In the genomic region with DNA sequence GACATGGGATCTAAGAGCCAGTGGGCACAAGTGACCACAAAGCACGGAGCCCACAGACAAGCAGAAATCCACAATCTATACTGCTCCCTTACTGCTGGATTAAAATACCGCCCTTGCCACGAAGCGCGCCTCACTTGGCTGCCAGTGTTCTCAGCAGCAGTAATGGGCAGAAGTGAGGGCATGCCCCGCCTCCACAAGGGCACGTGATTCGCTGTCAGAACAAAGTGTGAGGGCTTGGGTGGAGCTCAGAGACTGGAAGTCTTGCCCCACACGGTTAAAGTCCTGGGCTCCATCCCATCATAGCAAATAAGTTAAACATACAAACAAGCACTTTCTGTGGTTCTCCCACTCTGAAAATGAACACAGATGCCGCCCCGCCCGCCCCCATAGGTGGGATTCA, we compare ENCODE assay signal across 8 mouse cellular contexts. TPM values are rescaled to one million over a fixed set of nuclear protein-coding genes. Genes with fewer than 3 reads are reported as not detected.
DNase-seq lines count a peak whose midpoint lies in the region; ATAC-seq lines count a peak whose summit lies in the region.

No protein-coding gene starts in this region.

- no peak overlapping the region for H3K27ac ChIP-seq in midbrain, embryonic 11.5 days (ENCODE audit: low read depth, low read length)
- no peak overlapping the region for H3K27ac ChIP-seq in midbrain, embryonic 13.5 days
- H3K27ac ChIP-seq in hindbrain, embryonic 14.5 days, result no peak overlapping the region
- no peak overlapping the region for H3K27ac ChIP-seq in liver, embryonic 11.5 days (ENCODE audit: low read depth, low read length)

- ATAC-seq in midbrain, embryonic 11.5 days (ENCODE audit: low FRiP score), result 0 out of 2 replicates have a peak, but pooled peaks have one; percentile 29
- ATAC-seq in midbrain, embryonic 13.5 days, result no peak
- ATAC-seq in hindbrain, embryonic 14.5 days (ENCODE audit: low FRiP score), result 0 out of 2 replicates have a peak, but pooled peaks have one; percentile 21
- peak; percentile 42 for ATAC-seq in liver, embryonic 11.5 days (replicated peaks; ENCODE audit: low FRiP score)

- H3K4me2 ChIP-seq in midbrain, embryonic 11.5 days, result no peak overlapping the region
- no peak overlapping the region for H3K4me2 ChIP-seq in midbrain, embryonic 13.5 days (replicated peaks)
- H3K4me2 ChIP-seq in hindbrain, embryonic 14.5 days (replicated peaks), result no peak overlapping the region
- peak overlapping the region; percentile 21; the same call in 1 of the 2 replicates for H3K4me2 ChIP-seq in liver, embryonic 11.5 days

- peaks cover 13% of the 10 kb centered on the region for H3K4me1 ChIP-seq in midbrain, embryonic 11.5 days (ENCODE audit: control insufficient read depth, insufficient read depth, low read length)
- H3K4me1 ChIP-seq in midbrain, embryonic 13.5 days (replicated peaks), result peaks cover 33% of the 10 kb centered on the region
- peaks cover 13% of the 10 kb centered on the region; the same call in 1 of the 2 replicates for H3K4me1 ChIP-seq in hindbrain, embryonic 14.5 days (replicated peaks; ENCODE audit: control insufficient read depth, insufficient read depth, low read length)
- peaks cover 3% of the 10 kb centered on the region; the same call in 1 of the 2 replicates for H3K4me1 ChIP-seq in liver, embryonic 11.5 days (replicated peaks; ENCODE audit: control insufficient read depth, insufficient read depth, low read length)

- WGBS in midbrain, embryonic 11.5 days, result 5% methylated on average over 12 of the region's 12 CpGs
- WGBS in midbrain, embryonic 13.5 days, result 3% methylated on average over 12 of the region's 12 CpGs
- WGBS in hindbrain, embryonic 14.5 days, result 3% methylated on average over 12 of the region's 12 CpGs
- 3% methylated on average over 12 of the region's 12 CpGs for WGBS in liver, embryonic 11.5 days

- H3K9ac ChIP-seq in midbrain, embryonic 11.5 days (ENCODE audit: low read length), result no peak overlapping the region
- no peak overlapping the region for H3K9ac ChIP-seq in midbrain, embryonic 13.5 days (replicated peaks)
- no peak overlapping the region for H3K9ac ChIP-seq in hindbrain, embryonic 14.5 days
- no peak overlapping the region for H3K9ac ChIP-seq in liver, embryonic 11.5 days (ENCODE audit: low read depth, low read length)

- intact Hi-C loops in left cerebral cortex, postnatal 36 days (cut with DNase I), result no loop called here

- peaks cover 75% of the 10 kb centered on the region for H3K27me3 ChIP-seq in midbrain, embryonic 11.5 days (ENCODE audit: control insufficient read depth, insufficient read depth, low read length)
- H3K27me3 ChIP-seq in midbrain, embryonic 13.5 days, result peaks cover 83% of the 10 kb centered on the region
- H3K27me3 ChIP-seq in hindbrain, embryonic 14.5 days (ENCODE audit: control insufficient read depth, insufficient read depth, low read length), result peaks cover 82% of the 10 kb centered on the region
- peaks cover 75% of the 10 kb centered on the region for H3K27me3 ChIP-seq in liver, embryonic 11.5 days (replicated peaks; ENCODE audit: control insufficient read depth, insufficient read depth, low read length)

- H3K4me3 ChIP-seq in midbrain, embryonic 11.5 days (ENCODE audit: low read depth, low read length), result no peak overlapping the region
- no peak overlapping the region for H3K4me3 ChIP-seq in midbrain, embryonic 13.5 days (replicated peaks)
- H3K4me3 ChIP-seq in hindbrain, embryonic 14.5 days (replicated peaks; ENCODE audit: low read length), result no peak overlapping the region
- no peak overlapping the region for H3K4me3 ChIP-seq in liver, embryonic 11.5 days (ENCODE audit: low read depth, low read length)

- DNase-seq in midbrain, embryonic 11.5 days (ENCODE audit: low spot score, missing footprints), result peak; percentile 88
- peak; percentile 47 for DNase-seq in embryo, embryonic 11 days
- DNase-seq in hindbrain, embryonic 14.5 days (ENCODE audit: low spot score), result no peak
- no peak for DNase-seq in liver, embryonic 11.5 days (ENCODE audit: low spot score)
- peak; percentile 70 for DNase-seq in naive thymus-derived CD4-positive, alpha-beta T cell, adult 2 months (ENCODE audit: low read depth)
- DNase-seq in left cerebral cortex, postnatal 36 days (ENCODE audit: low spot score in 2 of 2), result no peak
- DNase-seq in layer of hippocampus, adult 8-10 months (ENCODE audit: low spot score in 2 of 2), result no peak

- no peaks in the 10 kb centered on the region for H3K9me3 ChIP-seq in midbrain, embryonic 11.5 days (ENCODE audit: control insufficient read depth, low read length)
- H3K9me3 ChIP-seq in midbrain, embryonic 13.5 days, result no peaks in the 10 kb centered on the region
- no peaks in the 10 kb centered on the region for H3K9me3 ChIP-seq in hindbrain, embryonic 14.5 days (ENCODE audit: control insufficient read depth, low read length)
- no peaks in the 10 kb centered on the region for H3K9me3 ChIP-seq in liver, embryonic 11.5 days (ENCODE audit: control insufficient read depth, low read length)

- no peaks in the 10 kb centered on the region; the same call in 1 of the 2 replicates for H3K36me3 ChIP-seq in midbrain, embryonic 11.5 days (ENCODE audit: control insufficient read depth, insufficient read depth, low read length)
- no peaks in the 10 kb centered on the region for H3K36me3 ChIP-seq in midbrain, embryonic 13.5 days
- H3K36me3 ChIP-seq in hindbrain, embryonic 14.5 days (replicated peaks; ENCODE audit: control insufficient read depth, insufficient read depth), result no peaks in the 10 kb centered on the region
- H3K36me3 ChIP-seq in liver, embryonic 11.5 days (ENCODE audit: control insufficient read depth, insufficient read depth, low read length), result no peaks in the 10 kb centered on the region

RNA-seq across cellular contexts. Expression of gene Oxt, which starts 1.7 kb away (rescaled TPM):
- polyA plus RNA-seq in midbrain, embryonic 11.5 days (2014; fragmentation: Nextera tagmentation; extraction: Ambion mirVana), result not detected in 2 replicates
- polyA plus RNA-seq in midbrain, embryonic 13.5 days (2015; fragmentation: Nextera tagmentation; extraction: Ambion mirVana), result not detected in 2 replicates
- 0.87 TPM in 1 of 2 replicates, not detected in the other for polyA plus RNA-seq in hindbrain, embryonic 14.5 days (2014; fragmentation: Nextera tagmentation; extraction: Ambion mirVana)
- polyA plus RNA-seq in liver, embryonic 11.5 days (2014; fragmentation: Nextera tagmentation; extraction: Ambion mirVana), result not detected in 2 replicates
- 1 to 10 TPM in 1 of 2 experiments, not detected in 1; 1.7 TPM for total RNA-seq in left cerebral cortex, postnatal 36 days (2021)
- total RNA-seq in layer of hippocampus, adult 8-10 months (2022), result under 1 TPM in 1 of 4 experiments, not detected in 3; 0.97 TPM

RNA-seq across cellular contexts. Expression of gene Avp, which starts 4.7 kb away (rescaled TPM):
- not detected in 2 replicates for polyA plus RNA-seq in midbrain, embryonic 11.5 days (2014; fragmentation: Nextera tagmentation; extraction: Ambion mirVana)
- polyA plus RNA-seq in midbrain, embryonic 13.5 days (2015; fragmentation: Nextera tagmentation; extraction: Ambion mirVana), result 0.88 TPM in 1 of 2 replicates, not detected in the other
- not detected in 2 replicates for polyA plus RNA-seq in hindbrain, embryonic 14.5 days (2014; fragmentation: Nextera tagmentation; extraction: Ambion mirVana)
- polyA plus RNA-seq in liver, embryonic 11.5 days (2014; fragmentation: Nextera tagmentation; extraction: Ambion mirVana), result not detected in 2 replicates
- total RNA-seq in left cerebral cortex, postnatal 36 days (2021), result 10 to 100 TPM in 1 of 2 experiments, 1 to 10 TPM in 1; 2.9 to 17.5 TPM
- total RNA-seq in layer of hippocampus, adult 8-10 months (2022), result 1 to 10 TPM in 3 of 4 experiments, not detected in 1; 1.2 to 3.0 (median 2.0) TPM

RNA-seq across cellular contexts. Expression of gene Mrps26, which starts 14.1 kb away (rescaled TPM):
- polyA plus RNA-seq in midbrain, embryonic 11.5 days (2014; fragmentation: Nextera tagmentation; extraction: Ambion mirVana), result 75.2 and 78.6 TPM in 2 replicates
- 81.9 and 94.9 TPM in 2 replicates for polyA plus RNA-seq in midbrain, embryonic 13.5 days (2015; fragmentation: Nextera tagmentation; extraction: Ambion mirVana)
- polyA plus RNA-seq in hindbrain, embryonic 14.5 days (2014; fragmentation: Nextera tagmentation; extraction: Ambion mirVana), result 96.8 and 107 TPM in 2 replicates
- polyA plus RNA-seq in liver, embryonic 11.5 days (2014; fragmentation: Nextera tagmentation; extraction: Ambion mirVana), result 119 and 122 TPM in 2 replicates
- total RNA-seq in left cerebral cortex, postnatal 36 days (2021), result 10 to 100 TPM; 72.2 to 82.6 TPM
- total RNA-seq in layer of hippocampus, adult 8-10 months (2022), result 10 to 100 TPM; 74.6 to 86.5 (median 79.1) TPM

RNA-seq across cellular contexts. Expression of gene Fastkd5, which starts 52.2 kb away (rescaled TPM):
- 19.7 and 23.3 TPM in 2 replicates for polyA plus RNA-seq in midbrain, embryonic 11.5 days (2014; fragmentation: Nextera tagmentation; extraction: Ambion mirVana)
- 13.8 and 13.9 TPM in 2 replicates for polyA plus RNA-seq in midbrain, embryonic 13.5 days (2015; fragmentation: Nextera tagmentation; extraction: Ambion mirVana)
- polyA plus RNA-seq in hindbrain, embryonic 14.5 days (2014; fragmentation: Nextera tagmentation; extraction: Ambion mirVana), result 11.5 and 12.8 TPM in 2 replicates
- 26.3 and 30.8 TPM in 2 replicates for polyA plus RNA-seq in liver, embryonic 11.5 days (2014; fragmentation: Nextera tagmentation; extraction: Ambion mirVana)
- 1 to 10 TPM; 7.7 to 8.9 TPM for total RNA-seq in left cerebral cortex, postnatal 36 days (2021)
- total RNA-seq in layer of hippocampus, adult 8-10 months (2022), result 1 to 10 TPM; 7.3 to 9.6 (median 9.4) TPM

RNA-seq across cellular contexts. Expression of gene Ubox5, which starts 52.2 kb away (rescaled TPM):
- 16.6 and 18.4 TPM in 2 replicates for polyA plus RNA-seq in midbrain, embryonic 11.5 days (2014; fragmentation: Nextera tagmentation; extraction: Ambion mirVana)
- 12.8 and 13.4 TPM in 2 replicates for polyA plus RNA-seq in midbrain, embryonic 13.5 days (2015; fragmentation: Nextera tagmentation; extraction: Ambion mirVana)
- 9.7 and 12.6 TPM in 2 replicates for polyA plus RNA-seq in hindbrain, embryonic 14.5 days (2014; fragmentation: Nextera tagmentation; extraction: Ambion mirVana)
- 14.4 and 14.8 TPM in 2 replicates for polyA plus RNA-seq in liver, embryonic 11.5 days (2014; fragmentation: Nextera tagmentation; extraction: Ambion mirVana)
- 10 to 100 TPM in 1 of 2 experiments, 1 to 10 TPM in 1; 9.7 to 11.3 TPM for total RNA-seq in left cerebral cortex, postnatal 36 days (2021)
- 10 to 100 TPM; 10.3 to 12.1 (median 10.8) TPM for total RNA-seq in layer of hippocampus, adult 8-10 months (2022)

Comparison
In these comparisons a context has a peak if more than half of its experiments do, and no peak if none do; other contexts are left out.
1. DNase-seq: peak in midbrain, embryonic 11.5 days (single experiment), embryo, embryonic 11 days (single experiment) and naive thymus-derived CD4-positive, alpha-beta T cell, adult 2 months (single experiment); none in hindbrain, embryonic 14.5 days (single experiment), liver, embryonic 11.5 days (single experiment), left cerebral cortex, postnatal 36 days (0 of 2) and layer of hippocampus, adult 8-10 months (0 of 2).